Mouse (Mus musculus) left cerebral cortex, adult 2 months (tissue): ENCODE measurements around the gene Fam169b. TPM values are rescaled to one million over a fixed set of nuclear protein-coding genes. Genes with fewer than 3 reads are reported as not detected.

Source experiments
- DNase-seq, 2 experiments: peaks; one replicate each; pipeline ENCODE4 v3.0.0; 2021 to 2022; ENCODE audit warnings: low spot score in 2 of 2, mixed read lengths in 1 of 2; ENCODE audit errors: extremely low spot score in 1 of 2
- H3K27ac ChIP-seq: fragments of 200-600 bp; 2 replicates; pipeline ENCODE4 v1.8.1; 2022
- H3K4me3 ChIP-seq: fragments of 200-600 bp; 2 replicates; pipeline ENCODE4 v1.8.1; 2022
- CTCF ChIP-seq: fragments of 200-600 bp; IDR thresholded peaks from 2 replicates; pipeline ENCODE4 v1.8.1; 2022; ENCODE audit warnings: antibody characterized with exemption, mild to moderate bottlenecking, moderate library complexity
- intact Hi-C: fragments of 180-260 bp; cut with DNase I; formaldehyde crosslinking; loops from one replicate; pipeline ENCODE4 v1.15.1; 2025
- total RNA-seq, 2 experiments: library from RNA; stranded (reverse); gene quantifications; 2 replicates each; pipeline ENCODE4 v1.2.3; 2021

Gene Fam169b
- total RNA-seq, 2 experiments from 2014 or later, result 0.63 to 1.4 TPM

- no peak for DNase-seq
- H3K4me3 ChIP-seq, result no peak overlapping the region
- no peak overlapping the region for H3K27ac ChIP-seq
- intact Hi-C loops, result no loop called here
- no peak for TF ChIP-seq CTCF
Measured at GRCm38 (mm10) chr7:68345963-68346362, 72.3 kb downstream of the Fam169b start.

DNA sequence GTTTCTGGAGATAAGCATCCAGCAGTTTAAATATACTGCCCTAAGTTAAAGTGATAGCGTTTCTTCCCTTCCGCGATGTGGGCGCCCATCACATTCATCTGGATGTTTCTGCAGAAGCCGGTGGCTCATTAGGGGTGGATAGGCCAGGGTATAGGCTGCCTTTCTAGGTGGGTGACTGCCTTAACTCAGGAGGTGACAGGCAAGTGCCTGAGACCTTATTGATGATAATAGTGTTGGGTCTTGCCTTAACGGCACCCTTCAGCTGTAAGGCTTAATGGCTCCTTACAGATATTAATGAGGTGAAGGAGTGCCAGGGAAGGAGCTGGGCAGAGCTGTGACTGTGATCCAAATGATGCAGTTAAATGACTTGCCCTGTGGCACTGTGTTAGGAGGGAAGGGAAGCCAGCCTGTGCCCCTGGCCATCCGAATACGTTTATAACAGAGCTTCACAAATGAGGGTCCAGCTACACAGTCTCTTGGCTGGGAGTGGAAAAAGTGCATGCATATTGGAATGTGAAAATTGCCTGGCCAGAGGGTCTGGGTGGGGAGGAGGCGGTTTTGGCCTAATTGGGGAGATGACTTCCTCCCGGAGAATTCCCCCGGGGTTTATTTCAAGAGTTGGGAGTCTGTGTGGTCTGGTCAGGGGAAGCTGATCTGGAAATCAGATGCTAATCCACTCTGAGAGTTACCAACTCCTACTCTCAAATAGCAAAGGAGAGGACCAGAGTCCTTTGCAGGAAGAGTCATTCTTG is 81.9 kb downstream of the Fam169b start:
- no peak overlapping the region for H3K27ac ChIP-seq
- H3K4me3 ChIP-seq, result no peak overlapping the region
- intact Hi-C loops, result loop anchor here (2.0 to 10.0 kb wide), 5 partner anchors 53 to 681 kb away; no protein-coding TSS in a partner anchor
- no peak for TF ChIP-seq CTCF
- DNase-seq, result no peak

GRCm38 (mm10) chr7:68357407-68357806 is 83.8 kb downstream of the Fam169b start:
- Histone ChIP-seq H3K27ac (no peak overlapping the region), H3K4me3 (no peak overlapping the region)
- intact Hi-C loops, result loop anchor here (2.0 to 10.0 kb wide), 5 partner anchors 55 to 683 kb away; no protein-coding TSS in a partner anchor
- TF ChIP-seq CTCF, result peak; percentile 99
- DNase-seq, result peak; percentile 64 to 67

DNA sequence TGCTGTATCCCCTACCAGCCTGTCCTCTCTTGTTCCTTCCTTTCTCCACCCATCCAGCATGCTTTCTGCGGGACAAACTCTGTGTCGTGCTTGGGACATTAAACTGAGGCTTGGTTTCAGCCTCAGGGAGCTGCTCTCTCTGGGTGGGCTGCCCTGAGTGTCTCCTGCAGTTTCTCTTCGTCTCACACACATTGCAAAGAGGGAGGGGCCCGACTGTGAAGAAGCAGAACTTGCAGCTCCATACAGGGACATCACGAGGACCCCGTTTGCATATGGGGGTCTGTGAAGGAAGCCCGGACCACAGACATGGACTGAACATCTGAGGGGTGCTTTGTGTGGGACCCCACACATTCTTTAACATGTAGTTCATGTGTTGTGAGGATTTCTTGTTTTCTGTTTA is 89.0 kb downstream of the Fam169b start:
- DNase-seq, result no peak
- no peak overlapping the region for H3K4me3 ChIP-seq
- no peak for TF ChIP-seq CTCF
- intact Hi-C loops, result no loop called here
- H3K27ac ChIP-seq, result no peak overlapping the region

GRCm38 (mm10) chr7:68365711-68366110 is 92.1 kb downstream of the Fam169b start:
- intact Hi-C loops, result no loop called here
- Histone ChIP-seq H3K27ac (no peak overlapping the region), H3K4me3 (no peak overlapping the region)
- no peak for TF ChIP-seq CTCF
- DNase-seq, result peak; percentile 14 to 19

- no peak overlapping the region for H3K4me3 ChIP-seq
- intact Hi-C loops, result no loop called here
- DNase-seq, result no peak
- H3K27ac ChIP-seq, result no peak overlapping the region
- no peak for TF ChIP-seq CTCF
Measured at GRCm38 (mm10) chr7:68368948-68369347, 95.3 kb downstream of the Fam169b start.

DNA sequence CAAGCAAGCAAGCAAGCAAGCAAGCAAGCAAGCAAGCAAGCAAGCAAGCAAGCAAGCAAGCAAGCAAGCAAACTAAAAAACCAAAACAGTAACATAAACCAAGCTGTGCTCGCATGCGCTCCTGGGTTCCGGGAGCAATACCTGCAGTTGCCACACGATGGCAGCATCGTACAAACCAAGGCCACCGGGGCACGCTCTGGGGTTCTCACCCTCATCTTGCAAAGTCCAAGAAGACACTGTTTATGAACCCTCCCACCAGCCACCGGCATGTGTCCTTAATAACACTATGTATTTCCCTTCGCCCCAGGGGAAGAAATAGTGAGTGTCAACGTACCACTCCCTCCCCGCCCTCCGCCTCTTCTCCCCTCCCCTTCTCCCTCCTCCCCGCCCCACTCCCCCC is 96.1 kb downstream of the Fam169b start:
- Histone ChIP-seq H3K27ac (no peak overlapping the region), H3K4me3 (no peak overlapping the region)
- intact Hi-C loops, result loop anchor here (5.0 kb wide), 1 partner anchor 208 kb away; no protein-coding TSS in a partner anchor
- peak; percentile 82 for TF ChIP-seq CTCF
- peak; percentile 63 to 76 for DNase-seq

DNA sequence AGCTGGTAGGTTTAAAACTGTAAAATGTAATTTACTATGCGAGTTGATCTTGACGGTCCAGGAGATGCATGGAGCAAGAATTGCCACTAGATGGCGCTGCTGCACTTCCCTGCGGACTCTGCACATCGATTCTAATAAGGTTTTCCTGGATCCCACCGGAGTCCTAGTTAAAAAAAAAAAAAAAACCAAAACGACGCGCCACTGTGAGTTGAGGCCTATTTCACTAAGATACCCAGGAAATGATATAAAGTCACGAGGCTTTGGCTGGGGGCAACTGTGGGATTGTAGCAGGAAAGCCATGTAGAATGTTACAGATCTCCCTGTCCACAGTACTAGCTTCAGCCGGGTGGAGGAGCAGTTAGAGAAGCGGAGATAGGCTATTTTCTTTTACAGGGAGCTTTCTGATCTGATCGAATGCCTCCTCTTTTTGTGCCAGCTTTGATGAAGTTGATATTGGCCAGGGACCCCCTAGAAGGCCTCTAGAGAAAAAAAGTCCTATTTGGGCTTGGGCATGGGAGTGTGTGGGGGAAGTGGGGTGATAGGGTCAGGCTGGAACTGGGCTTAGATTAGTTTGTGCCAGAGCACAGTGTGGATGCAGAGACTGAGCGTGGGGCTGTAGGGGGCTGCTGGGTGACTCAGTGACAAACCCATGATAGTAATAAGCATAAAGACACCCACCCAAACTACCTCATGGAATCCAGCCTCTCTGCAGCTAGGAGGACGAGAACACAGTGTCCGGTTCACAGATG is 100.6 kb downstream of the Fam169b start:
- peak; percentile 90 for TF ChIP-seq CTCF
- H3K4me3 ChIP-seq, result peak overlapping the region; percentile 29; the same call in 1 of the 2 replicates
- H3K27ac ChIP-seq, result no peak overlapping the region
- DNase-seq, result peak; percentile 67 to 77
- intact Hi-C loops, result loop anchor here (1.0 to 5.0 kb wide), 3 partner anchors 106 to 449 kb away; no protein-coding TSS in a partner anchor

- Histone ChIP-seq H3K27ac (no peak overlapping the region), H3K4me3 (no peak overlapping the region)
- no peak for DNase-seq
- no peak for TF ChIP-seq CTCF
- intact Hi-C loops, result no loop called here
Measured at GRCm38 (mm10) chr7:68382187-68382586, 108.5 kb downstream of the Fam169b start.

DNA sequence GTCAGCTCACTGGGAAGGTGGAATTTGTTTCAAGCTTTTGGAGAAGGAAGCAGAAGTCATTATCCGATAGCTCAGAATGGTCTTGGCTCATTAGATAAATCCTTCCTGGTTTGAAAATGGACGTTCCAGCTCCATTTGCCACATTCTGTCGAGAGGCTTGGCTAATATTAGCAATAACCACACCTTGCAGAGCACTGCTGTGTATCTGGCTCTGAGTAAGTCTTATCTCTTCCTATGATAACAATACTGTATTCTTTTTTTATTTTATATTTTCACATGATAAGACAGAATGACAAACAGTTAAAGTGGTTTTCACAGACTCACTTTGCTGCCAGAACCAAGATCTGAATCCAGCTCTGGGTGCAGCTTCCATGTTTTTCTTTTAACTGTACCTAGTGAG is 113.1 kb downstream of the Fam169b start:
- DNase-seq, result no peak
- Histone ChIP-seq H3K4me3 (no peak overlapping the region), H3K27ac (no peak overlapping the region)
- intact Hi-C loops, result no loop called here
- no peak for TF ChIP-seq CTCF

DNA sequence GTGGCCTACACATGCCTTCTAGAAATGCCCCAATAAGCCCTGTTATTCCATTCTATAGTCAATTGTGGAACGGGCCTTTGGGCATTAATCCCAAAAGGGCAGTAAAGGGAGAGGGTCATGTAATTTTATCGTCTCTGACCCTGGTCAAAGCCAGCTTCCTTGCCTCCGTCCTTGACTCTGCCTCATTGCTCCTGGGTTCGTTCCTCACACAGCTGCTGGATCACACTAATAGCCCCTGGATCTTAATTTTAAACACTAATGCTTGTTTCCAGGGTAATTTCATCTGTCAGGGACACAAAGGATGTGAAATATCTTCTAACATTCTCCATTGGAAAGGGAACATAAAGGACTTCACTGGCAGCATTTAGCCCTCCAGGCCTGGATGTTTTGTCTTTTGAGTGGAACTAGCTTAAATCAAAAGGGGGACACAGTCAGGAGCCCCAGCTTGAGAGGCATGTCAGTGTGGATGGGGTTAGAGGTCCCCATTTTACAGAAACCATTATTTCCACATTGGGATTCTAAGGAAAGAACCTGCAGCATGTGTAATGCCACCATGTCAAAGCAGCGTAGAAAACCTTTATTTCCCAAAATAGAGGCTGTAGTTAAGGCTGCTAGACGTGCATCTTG is 122.2 kb downstream of the Fam169b start:
- H3K27ac ChIP-seq, result no peak overlapping the region
- intact Hi-C loops, result no loop called here

DNA sequence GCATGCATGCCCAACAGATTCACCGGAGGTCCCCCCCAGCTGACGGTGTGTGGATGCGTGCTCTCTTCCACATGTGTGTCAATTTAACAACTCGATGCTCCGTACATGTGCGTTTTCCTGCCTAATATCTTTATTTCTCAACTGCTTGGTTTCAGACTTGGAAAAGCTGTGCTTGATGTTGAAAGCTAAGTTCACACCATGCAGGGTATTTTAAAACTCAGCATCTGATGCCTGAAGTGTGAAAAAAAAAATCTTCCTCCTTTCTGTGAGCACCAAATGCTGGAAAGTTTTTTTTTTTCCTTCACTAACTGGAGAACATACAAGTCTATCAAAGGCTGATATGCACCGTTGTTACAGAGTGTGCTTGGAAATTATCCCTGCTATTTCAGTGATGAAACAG is 126.9 kb downstream of the Fam169b start:
- intact Hi-C loops, result no loop called here
- H3K4me3 ChIP-seq, result no peak overlapping the region

More for the DNA sequence above, 122.2 kb downstream of the Fam169b start:
- TF ChIP-seq CTCF, result no peak
- DNase-seq, result no peak
- H3K4me3 ChIP-seq, result no peak overlapping the region

More for the DNA sequence above, 126.9 kb downstream of the Fam169b start:
- no peak for TF ChIP-seq CTCF
- DNase-seq, result no peak
- no peak overlapping the region for H3K27ac ChIP-seq
